Mouse (Mus musculus): Measurements from ENCODE around the gene Gm6337.
"Not testable (repeated sequence)": the region's sequence is repeated elsewhere in the genome, so short reads cannot be mapped to it uniquely, and the experiment has no call there.

- TF ChIP-seq POLR2A (IDR thresholded peaks at IDR 0.05; ENCODE audit: low read depth, low read length); CTCF (IDR thresholded peaks at IDR 0.05; ENCODE audit: extremely low read depth, insufficient read length, insufficient replicate concordance, low read depth, low read length): not testable (repeated sequence)
Measured at GRCm38 (mm10) chr14:6107500-6107899, 49.4 kb upstream of the Gm6337 start.
